Mouse (Mus musculus): Measurements from ENCODE around the gene Otop2. TPM values are rescaled to one million over a fixed set of nuclear protein-coding genes. Genes with fewer than 3 reads are reported as not detected.

Otop2 gene
- total RNA-seq, 4 experiments from 2014 or later, result not detected

DNA sequence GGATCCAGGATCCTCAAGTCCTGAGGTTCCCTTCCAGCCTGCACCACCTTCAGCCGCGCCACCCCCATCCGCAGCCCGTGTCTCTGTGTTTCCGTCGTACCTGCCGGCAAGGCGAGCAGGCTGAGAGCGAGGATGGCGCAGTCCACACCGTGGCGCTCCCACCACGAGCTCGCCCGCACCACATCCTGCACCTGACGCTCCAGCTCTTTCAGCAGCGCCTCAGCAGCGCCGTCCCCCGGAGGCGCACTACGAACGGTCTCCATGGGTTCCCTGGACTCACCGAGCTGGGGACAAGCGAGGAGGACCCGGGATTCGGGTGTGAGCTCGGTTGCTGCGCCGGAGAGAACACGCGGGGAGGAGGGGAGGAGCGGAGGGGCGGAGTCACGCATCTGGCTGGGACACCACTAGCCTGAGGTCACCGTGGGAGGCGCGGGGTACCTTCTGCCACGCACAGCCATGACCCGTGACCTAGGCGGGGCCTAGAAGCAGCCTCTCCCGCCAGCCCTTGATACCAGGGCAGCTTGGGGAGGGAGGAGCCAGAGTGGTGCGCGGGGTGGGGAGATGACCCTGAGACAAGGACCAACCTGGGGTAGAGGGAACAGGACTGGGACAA is 9.6 kb upstream of the Otop2 start, which contains the start of gene Fads6:
TSS of gene Fads6 (minus strand) at position 450 of the 613 bp plus-strand sequence.
- DNase-seq (ENCODE audit: low spot score), result no peak

GRCm38 (mm10) chr11:115298160-115298559 is 8.8 kb upstream of the Otop2 start:
- DNase-seq (ENCODE audit: low spot score), result no peak

- no peak for DNase-seq (ENCODE audit: low spot score)
Measured at GRCm38 (mm10) chr11:115300745-115301144, 6.2 kb upstream of the Otop2 start.

DNA sequence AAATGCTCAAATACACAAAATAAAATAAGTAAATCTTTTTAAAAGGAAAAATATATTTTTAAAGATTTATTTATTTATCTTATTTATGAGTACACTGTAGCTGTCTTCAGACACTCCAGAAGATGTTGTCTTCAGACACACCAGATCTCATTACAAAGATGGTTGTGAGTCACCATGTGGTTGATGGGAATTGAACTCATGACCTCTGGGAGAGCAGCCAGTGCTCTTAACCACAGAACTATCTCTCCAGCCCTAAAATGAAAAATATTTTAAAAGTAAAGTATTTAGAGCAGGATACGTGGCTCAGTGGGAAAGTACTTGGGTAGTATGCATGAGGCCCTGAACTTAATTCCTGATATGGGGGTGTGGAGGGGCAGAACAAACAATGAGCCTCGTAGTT is 5.6 kb upstream of the Otop2 start:
- DNase-seq (ENCODE audit: low spot score), result no peak

- DNase-seq (ENCODE audit: low spot score), result no peak
Measured at GRCm38 (mm10) chr11:115303167-115303566, 3.8 kb upstream of the Otop2 start.

- no peak for DNase-seq (ENCODE audit: low spot score)
Measured at GRCm38 (mm10) chr11:115308781-115309180, 1.8 kb downstream of the Otop2 start.

- no peak for DNase-seq (ENCODE audit: low spot score)
Measured at GRCm38 (mm10) chr11:115314249-115314648, 7.3 kb downstream of the Otop2 start.

DNA sequence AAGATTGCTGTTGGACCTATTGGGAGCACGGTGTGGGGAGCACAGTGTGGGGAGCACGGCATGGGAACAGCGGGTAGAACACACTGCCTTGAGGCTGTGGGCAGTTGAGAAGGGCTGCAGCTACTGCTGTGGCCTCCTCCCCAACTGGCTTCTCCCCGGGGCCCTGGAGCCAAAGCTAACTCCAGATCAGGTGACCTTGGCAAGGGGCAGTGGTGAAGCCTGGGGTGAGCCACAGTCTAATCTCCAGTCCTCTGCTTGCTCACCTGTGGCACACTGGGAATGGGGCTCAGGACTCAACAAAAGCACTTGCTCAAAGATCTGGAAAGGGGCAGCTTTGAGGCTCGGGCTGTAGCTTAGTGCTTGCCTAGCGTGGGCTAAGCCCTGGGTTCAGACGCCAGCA is 10.2 kb downstream of the Otop2 start:
- DNase-seq (ENCODE audit: low spot score), result no peak

- no peak for DNase-seq (ENCODE audit: low spot score)
Measured at GRCm38 (mm10) chr11:115318245-115319027, 11.5 kb downstream of the Otop2 start.

GRCm38 (mm10) chr11:115319704-115320383 is 12.9 kb downstream of the Otop2 start:
- no peak for DNase-seq (ENCODE audit: low spot score)

DNA sequence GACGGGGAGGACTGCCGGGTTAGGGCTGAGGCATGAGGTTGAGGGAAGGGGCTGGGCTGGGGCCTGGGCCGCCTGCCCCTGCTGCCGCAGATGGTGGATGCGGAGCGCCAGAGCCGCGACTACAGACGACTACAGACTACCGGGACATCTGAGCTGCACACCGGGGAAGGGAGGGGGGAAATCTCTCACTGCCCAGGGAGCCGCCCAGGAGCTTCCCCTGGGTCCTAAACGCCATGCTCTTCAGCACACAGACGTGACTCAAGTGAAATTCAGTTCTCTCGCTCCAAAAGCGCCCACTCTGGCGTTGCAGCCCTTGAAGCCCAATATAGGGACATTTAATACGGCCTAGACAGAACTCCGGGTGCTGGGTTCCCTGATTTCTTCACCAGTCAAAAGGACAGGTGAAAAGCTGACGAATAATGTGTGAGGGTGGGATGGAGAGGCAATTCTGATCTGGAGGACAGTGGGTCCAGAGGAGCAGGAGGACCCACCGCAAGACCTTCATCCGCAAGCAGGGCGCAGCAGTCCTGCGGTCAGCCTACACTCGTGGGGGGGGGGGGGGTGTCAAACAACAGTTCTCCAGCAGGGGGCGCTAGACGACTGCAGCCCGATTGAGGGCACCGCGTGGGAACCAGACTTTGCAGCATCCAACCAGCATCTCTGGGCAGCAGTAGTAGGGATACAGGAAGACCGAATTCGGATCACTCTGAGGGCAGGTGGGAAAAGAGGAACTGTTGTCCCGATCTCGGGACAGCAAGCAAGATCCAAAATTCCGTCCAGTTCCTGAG is 15.1 kb downstream of the Otop2 start, which contains the start of gene Ush1g:
TSS of gene Ush1g (minus strand) at position 136 of the 788 bp plus-strand sequence.
- peak; percentile 27 for DNase-seq (ENCODE audit: low spot score)

GRCm38 (mm10) chr11:115323354-115323753 is 16.4 kb downstream of the Otop2 start:
- DNase-seq (ENCODE audit: low spot score), result no peak

DNA sequence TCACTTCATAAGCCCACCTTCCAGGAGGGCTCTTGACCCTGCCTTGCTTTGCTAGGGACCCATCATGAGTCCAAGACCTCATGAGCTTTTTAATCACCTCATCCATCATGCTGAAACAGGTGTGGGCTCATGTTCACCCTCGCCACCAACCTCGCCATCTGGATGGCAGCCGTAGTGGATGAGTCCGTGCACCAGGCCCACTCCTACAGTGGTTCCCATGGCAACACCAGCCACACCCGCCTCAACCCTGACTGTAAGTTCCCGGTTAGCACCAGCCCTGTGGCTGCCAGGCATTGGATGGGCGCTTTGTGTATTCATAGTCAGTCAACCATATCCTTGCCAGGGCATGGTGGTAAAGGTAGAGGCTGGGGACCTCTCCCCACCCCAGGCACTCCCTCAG is 19.8 kb downstream of the Otop2 start:
- DNase-seq (ENCODE audit: low spot score), result no peak

DNA sequence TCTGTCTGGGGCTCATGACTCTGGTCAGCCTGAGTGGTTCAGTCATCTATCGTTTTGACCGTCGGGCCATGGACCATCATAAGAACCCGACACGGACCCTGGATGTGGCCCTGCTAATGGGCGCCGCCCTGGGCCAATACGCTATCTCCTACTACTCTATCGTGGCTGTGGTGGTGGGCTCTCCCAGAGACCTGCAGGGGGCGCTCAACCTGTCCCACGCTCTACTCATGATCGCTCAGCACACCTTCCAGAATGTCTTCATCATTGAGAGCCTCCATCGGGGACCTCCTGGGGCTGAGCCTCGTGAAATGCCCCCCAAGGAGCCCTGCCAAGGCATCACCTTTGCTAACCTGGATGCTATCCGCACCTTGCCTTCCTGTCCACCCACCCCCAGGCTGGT is 22.4 kb downstream of the Otop2 start:
- DNase-seq (ENCODE audit: low spot score), result no peak

DNA sequence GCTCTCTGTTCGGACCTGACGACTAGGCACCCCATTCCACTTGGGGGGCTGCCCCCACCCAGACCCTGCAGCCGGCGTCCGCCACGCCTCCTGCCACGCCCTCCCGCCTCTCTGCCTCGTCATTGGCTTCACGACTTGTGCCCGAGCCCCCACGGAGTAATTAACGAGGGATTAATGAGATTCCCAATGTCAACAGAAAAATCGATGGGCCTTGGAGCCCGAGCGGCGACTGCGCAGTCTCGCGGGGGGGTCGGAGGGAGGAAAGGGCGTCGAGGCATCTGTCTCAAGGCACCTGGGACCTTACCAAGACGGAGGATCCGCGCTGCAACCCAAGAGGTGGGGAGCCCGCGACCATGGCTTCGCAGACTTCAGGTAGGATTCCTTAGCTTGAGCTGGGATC is 27.6 kb downstream of the Otop2 start, which contains the start of gene Otop3:
TSS of gene Otop3 (plus strand) at position 201 of the 400 bp plus-strand sequence.
- DNase-seq (ENCODE audit: low spot score), result no peak

DNA sequence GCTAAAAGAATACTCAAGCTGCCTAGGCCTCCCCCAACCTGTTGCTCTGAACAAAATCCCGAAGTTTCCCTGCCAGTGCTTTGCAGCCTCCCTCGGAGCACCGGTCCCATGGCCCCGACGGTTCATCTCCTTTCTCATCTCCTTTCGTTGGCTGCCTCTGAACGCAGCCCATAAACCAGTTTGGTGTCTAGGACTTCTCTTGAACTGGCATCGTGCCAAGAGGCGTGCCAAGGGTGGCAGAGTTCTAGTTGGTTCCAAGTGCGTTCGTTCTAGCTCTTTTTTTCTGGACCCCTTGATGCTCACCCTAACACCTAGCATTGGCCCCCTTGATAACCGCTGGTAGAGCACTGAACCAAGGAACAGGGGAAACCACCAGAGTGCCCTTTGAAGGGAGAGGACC is 28.3 kb downstream of the Otop2 start:
- no peak for DNase-seq (ENCODE audit: low spot score)

- DNase-seq (ENCODE audit: low spot score), result no peak
Measured at GRCm38 (mm10) chr11:115336115-115336514, 29.2 kb downstream of the Otop2 start.

- DNase-seq (ENCODE audit: low spot score), result no peak
Measured at GRCm38 (mm10) chr11:115337350-115337749, 30.4 kb downstream of the Otop2 start.

- no peak for DNase-seq (ENCODE audit: low spot score)
Measured at GRCm38 (mm10) chr11:115337826-115338225, 30.9 kb downstream of the Otop2 start.

DNA sequence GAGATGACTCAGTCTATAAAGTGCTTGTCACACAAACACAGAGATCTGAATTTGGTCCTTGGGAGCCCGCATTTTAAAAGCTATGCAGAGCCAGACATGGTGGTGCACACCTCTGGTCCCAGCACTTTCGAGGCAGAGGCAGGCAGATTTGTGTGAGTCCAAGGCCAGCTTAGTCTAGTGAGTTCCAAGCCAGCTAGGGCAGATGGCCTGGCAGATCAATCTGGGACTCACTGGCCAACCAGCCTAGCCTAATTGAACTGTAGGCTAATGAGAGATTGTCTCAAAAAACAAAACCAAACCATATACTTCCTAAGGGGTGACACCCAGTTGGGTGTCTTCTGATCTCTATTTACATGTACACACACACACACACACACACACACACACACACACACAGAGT is 34.3 kb downstream of the Otop2 start:
- no peak for DNase-seq (ENCODE audit: low spot score)

- no peak for DNase-seq (ENCODE audit: low spot score)
Measured at GRCm38 (mm10) chr11:115341866-115342265, 34.9 kb downstream of the Otop2 start.

GRCm38 (mm10) chr11:115344967-115345366 is 38.0 kb downstream of the Otop2 start:
- DNase-seq (ENCODE audit: low spot score), result no peak

Data from heart, adult 8-10 months (tissue).